Mouse (Mus musculus) adrenal gland, postnatal 4 days (tissue): ENCODE measurements around the gene Cep126. TPM values are rescaled to one million over a fixed set of nuclear protein-coding genes. Genes with fewer than 3 reads are reported as not detected.

Experiments
- DNase-seq, 2 experiments: peaks; one replicate each; pipeline ENCODE4 v3.0.0; 2021 to 2022; ENCODE audit warnings: low spot score in 2 of 2, mixed read lengths in 2 of 2
- long read RNA-seq, 2 experiments: library from polyadenylated mRNA; stranded (forward); transcript quantifications; one replicate each; pipeline ENCODE4 v2.0.0; 2021
- total RNA-seq, 2 experiments: library from RNA; stranded (reverse); gene quantifications; 2 replicates each; pipeline ENCODE4 v1.2.3; 2021

The Cep126 gene
- total RNA-seq, result 10 to 100 TPM; 12.0 to 12.7 TPM
- long read RNA-seq, experiment 1, partial matches to known transcripts, result 1 of 4 reads
- long read RNA-seq, experiment 1, other reads (novel, unspliced or antisense), result 2 of 4 reads
- long read RNA-seq, experiment 2, partial matches to known transcripts, result 3 of 6 reads
- long read RNA-seq, experiment 2, other reads (novel, unspliced or antisense), result 1 of 6 reads

DNA sequence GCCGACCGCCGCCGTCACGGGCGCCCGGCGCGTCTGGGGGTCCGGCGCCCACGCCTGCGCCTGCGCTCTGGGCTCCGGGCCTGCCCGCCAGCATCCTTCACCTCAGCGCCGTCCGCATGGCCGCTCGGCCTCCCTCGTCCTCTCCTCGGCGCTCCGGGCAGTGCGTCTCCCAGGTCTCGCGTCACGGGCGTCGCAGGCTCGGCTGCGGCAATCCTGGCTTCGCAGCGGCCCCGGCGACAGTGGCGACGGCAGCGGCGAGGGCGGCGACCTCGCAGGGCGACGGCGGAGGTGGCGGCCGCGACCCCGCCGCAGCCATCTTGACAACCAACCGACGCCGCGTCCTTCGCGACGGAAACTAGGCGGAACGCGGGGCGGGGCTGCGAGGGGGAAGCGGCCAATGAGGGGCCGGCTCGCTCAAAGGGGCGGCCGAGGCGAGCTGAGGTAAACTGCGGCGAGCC is at the start of gene Cep126:
Gene Cep126 (minus strand): TSS at position 178 of the 458 bp plus-strand sequence.
- DNase-seq, result peak; percentile 69 to 76

DNA sequence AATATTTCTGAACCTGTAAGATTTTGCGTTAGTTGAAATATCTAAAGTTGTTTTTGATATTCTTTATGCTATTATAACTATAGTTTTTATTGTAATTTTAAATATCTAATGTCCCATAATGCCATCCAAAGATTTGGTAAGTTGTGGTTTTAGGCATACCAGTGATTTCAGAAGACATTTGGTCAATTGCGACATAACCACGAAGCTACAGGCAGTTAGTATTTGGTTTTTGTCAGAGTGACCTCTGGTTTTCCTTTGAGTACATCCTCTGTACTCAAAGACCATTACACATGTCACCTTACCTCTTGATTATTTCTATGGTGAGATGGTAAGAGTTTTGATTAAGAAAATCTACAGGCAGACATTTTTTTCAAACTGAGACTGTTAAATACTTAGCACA is 45.5 kb upstream of the Cep126 start:
- DNase-seq, result no peak

DNA sequence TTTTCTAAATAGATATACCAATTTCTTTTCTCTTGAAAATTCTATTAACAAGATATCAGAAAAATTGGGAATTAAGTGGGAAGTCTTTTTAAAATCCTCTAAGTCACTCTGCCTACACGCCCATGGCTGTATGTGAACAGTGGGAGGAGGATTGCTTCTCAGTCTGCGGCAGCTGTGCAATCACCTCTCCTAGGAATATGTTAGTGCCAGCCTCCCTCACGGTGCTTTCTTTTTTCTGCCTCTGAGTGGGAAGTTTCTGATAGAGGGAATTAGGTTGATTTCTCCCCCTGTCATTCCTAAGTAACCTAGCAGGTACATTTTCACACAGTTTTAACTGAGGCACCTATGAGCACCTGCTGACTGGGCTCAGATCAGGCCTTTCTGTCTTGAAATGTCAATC is 43.0 kb upstream of the Cep126 start:
- DNase-seq, result no peak

DNA sequence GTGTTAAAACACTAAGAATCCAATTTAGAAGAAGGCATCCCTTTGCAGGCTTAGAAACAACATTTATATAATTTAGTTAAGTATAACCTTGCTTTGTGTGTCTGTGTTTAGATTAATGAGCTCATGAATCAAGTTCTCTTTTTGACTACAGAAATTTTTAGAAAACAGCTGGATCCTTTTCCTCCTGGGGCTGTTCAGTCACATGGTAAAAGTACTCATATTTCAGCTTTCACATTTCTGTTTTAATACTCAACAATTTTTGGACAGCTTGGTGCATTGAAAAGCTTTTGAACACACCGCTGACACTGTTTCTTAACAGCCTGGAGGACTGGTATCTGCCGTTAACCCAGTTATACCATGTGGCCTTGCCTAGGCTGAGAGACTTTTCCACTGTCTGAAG is 22.9 kb upstream of the Cep126 start:
- no peak for DNase-seq

GRCm38 (mm10) chr9:8139501-8139900 is 5.4 kb upstream of the Cep126 start:
- DNase-seq, result no peak

DNA sequence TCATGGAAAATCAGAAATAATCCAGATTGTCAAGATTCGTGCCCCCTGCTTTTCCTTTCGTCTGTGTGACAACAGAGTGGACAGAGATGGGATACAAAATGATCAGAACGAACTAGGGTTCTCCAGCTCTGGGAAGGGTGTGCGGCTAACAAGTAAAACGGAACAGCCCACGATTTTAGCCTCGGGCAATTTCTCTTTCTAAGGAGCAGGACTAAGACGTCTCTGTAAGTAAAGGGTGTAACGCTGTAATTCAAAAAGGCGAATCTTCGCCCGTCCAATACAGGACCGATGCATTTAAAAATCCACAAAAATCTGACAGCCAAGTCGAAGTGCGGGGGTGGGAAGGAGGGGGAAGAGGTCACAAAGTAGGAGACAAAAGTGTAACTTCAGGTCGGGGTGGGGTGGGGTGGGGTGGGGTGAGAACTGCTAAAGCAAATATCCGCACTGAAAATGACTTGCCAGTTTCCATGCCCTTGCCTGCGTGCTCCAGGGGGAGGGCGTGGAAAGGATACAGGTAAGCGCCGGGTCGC is 443 bp downstream of the Cep126 start:
- no peak for DNase-seq

DNA sequence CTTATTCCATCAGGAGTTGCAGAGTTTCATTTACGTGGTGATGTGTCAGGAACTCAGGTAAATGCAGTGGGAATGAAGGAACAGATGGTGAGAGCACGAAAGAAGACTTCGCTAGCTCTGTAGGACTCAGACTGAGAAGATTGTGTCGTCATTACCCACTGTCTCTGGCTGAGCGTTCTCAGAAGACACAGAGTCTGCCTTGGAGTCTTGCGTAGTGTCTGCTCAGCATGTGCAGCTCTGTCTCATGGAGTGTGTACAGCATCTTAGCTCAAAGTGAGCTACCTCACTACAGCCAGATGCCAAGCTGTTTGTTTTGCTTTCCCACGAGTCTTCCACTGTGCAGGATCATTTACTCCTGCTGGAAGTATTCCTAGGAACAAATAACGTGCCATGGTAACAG is 10.6 kb downstream of the Cep126 start:
- no peak for DNase-seq

DNA sequence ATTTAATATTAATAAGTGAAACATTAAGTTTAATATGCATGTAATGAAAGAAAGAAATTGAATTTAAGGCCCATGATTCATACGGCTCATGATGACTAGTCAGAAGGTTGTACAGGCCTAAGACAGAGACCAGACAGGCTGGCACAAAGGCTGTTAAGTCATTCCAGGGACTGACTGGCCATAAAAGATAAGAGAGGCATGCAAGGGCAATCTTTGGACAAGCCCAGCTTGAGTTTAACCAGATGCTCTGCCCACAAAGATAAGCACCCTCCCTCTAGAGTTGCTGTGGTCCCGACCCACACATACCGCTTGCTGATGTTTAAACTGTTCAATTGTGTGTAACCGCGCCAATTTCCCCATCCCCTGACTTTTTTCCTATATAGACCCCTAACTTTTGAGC is 19.6 kb downstream of the Cep126 start:
- DNase-seq, result no peak

DNA sequence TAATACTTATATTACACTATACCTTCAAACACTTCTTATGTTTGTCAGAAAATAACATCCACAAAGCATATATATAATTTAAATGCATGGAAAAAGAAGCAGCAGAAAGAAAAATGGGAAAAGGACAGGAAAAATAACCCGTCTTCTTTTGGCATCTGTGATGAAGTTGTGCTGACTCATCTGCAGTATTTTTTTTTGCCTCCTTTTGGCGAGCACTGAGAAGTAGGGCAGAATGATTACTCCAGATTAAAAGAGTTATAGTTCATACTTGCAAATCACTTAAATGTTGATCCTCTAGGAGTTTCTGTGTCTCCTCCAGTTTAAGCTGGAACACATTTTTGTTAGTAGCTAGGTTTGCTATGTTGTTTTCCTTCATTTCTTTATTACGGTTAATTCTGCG is 31.0 kb downstream of the Cep126 start:
- no peak for DNase-seq

- DNase-seq, result no peak
Measured at GRCm38 (mm10) chr9:8100962-8101361, 33.1 kb downstream of the Cep126 start.

DNA sequence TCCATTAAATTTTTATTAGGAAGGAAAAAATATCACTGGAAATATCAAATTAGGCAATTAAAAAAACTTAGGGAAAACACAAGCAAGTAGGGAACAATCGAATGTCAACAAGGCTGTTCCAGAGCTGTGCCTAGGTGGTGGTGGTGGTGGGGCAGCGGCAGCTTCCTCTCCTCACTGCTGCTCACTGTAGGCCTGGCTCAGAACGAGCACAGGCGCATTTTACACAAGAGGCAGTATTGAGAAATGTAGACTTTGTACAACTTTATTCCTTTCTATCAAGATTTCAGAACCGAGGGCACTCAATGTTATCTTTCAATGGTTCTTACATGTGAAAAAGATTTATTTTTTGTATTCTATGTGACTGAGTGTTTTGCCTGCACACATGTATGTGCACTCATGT is 55.2 kb downstream of the Cep126 start:
- DNase-seq, result no peak

- DNase-seq, result no peak
Measured at GRCm38 (mm10) chr9:8074345-8074744, 59.7 kb downstream of the Cep126 start.

GRCm38 (mm10) chr9:8073203-8073755 is 60.8 kb downstream of the Cep126 start:
- no peak for DNase-seq

- no peak for DNase-seq
Measured at GRCm38 (mm10) chr9:8059636-8060035, 74.5 kb downstream of the Cep126 start.

- DNase-seq, result no peak
Measured at GRCm38 (mm10) chr9:8054831-8055230, 79.3 kb downstream of the Cep126 start.

DNA sequence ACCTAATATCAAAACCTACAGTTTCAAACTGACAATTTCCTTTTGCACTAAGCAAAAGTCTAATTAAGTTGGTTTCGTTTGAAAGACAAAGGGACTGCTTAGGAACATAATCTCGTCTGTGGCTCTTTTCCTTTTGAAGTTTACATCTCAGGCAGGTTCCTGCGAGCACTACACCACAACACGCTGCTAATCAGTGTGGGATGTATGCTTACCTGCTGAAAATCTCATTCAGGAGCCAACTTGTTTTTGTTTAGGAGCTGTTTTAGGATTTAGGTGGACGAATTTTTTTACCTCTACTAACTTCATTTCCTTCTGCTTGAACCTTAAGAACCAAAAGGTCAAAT is 91.1 kb downstream of the Cep126 start:
- no peak for DNase-seq

GRCm38 (mm10) chr9:8042338-8043043 is 91.6 kb downstream of the Cep126 start, which contains the start of gene Cfap300:
Gene Cfap300 (minus strand): TSS chr9:8042823.
- DNase-seq, result peak; percentile 84 to 93

DNA sequence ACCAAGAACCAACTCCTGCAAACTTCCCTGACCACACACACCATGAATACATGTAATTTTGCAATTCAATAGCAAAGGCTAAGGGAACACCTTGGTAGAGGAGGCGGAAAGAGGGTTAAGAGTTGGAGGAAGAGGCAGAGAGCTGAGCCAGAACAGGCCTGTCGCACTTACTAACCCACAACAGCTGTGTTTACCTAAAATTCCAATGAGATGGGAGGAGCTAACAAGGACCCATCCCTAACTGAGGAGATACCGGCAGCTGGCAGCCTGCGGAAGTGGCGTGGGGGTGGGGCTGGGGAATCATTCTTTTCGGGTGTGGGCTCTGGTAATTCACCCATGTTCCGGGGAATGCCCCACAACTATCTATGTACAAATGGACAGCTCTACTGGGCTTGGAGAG is 98.5 kb downstream of the Cep126 start:
- DNase-seq, result no peak

DNA sequence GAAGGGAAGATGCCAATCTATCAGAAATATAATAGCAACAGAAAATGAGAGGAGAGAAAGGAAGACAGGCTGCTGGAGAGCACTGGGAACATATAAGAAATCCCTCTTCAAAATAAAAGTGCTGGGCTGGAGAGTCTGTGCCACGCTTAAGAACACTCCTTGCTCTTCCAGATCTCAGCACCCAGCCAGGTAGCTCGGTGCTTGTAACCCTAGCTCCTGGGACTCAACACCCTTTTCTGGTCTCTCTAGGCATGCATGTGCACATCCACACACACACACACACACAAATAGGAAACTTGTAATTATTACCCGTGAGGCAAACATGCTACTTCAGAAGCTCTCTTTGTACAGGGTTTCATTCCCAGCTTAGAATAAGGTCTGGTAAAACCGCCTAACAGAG is 99.0 kb downstream of the Cep126 start:
- DNase-seq, result no peak

GRCm38 (mm10) chr9:8034143-8034542 is 100.0 kb downstream of the Cep126 start:
- DNase-seq, result no peak

- DNase-seq, result no peak
Measured at GRCm38 (mm10) chr9:8032847-8033246, 101.2 kb downstream of the Cep126 start.
